Mouse (Mus musculus): ENCODE results near the gene Rapgef5.

- TF ChIP-seq CTCF (IDR thresholded peaks at IDR 0.05; ENCODE audit: control insufficient read depth, insufficient read depth, insufficient read length) (no peak), MAX (IDR thresholded peaks at IDR 0.05) (no peak), CEBPB (IDR thresholded peaks at IDR 0.05; ENCODE audit: low read depth) (no peak), FOSL1 (IDR thresholded peaks at IDR 0.05; ENCODE audit: insufficient read depth, low read length, poor library complexity, severe bottlenecking) (no peak), MYOD1 (IDR thresholded peaks at IDR 0.05; ENCODE audit: control insufficient read depth, insufficient read length, low read depth) (no peak)
Observed at GRCm38 (mm10) chr12:117598190-117598589, 81.9 kb downstream of the Rapgef5 start.
